Comparison of ENCODE assay signal across 8 mouse cellular contexts in the genomic region with DNA sequence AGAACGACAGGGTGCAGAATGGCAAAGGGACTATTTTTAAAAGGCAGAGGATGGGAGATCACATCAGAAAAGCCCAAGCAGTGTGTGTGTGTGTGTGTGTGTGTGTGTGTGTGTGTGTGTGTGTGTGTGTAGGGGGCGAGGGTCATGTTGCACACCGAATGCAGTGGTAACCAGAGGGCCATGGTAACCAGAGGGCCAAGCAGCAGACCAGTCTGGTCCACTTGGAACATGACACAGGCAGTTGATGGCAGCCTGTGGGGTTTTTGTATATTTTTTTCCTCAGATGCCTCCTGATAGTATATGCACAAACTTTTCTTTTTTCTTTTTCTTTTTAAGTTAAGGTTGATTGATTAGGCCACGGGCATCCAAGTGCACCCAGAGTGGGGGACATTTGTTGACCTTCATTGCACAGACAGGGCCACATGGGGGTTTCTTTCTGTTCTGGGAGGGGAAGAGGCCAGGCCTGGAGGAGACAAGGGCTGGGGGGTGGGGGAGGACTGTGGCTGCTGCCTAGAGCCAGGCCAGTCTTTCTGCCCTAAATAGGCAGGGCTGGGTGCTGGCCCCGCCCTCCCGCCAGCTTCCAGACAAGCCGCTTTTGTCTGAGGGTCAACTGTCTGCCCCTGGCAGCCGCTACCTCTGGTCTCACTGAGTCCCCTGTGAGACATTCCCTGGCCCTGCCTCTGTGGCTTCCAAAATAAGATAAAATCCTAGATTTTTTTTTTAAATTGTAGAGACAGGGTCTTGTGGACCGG. TPM values are rescaled to one million over a fixed set of nuclear protein-coding genes. Genes with fewer than 3 reads are reported as not detected.
DNase-seq lines count a peak whose midpoint lies in the region; ATAC-seq lines count a peak whose summit lies in the region.

No protein-coding gene starts in this region.

- intact Hi-C loops in left cerebral cortex, postnatal 25 days (cut with DNase I), result no loop called here

- H3K4me3 ChIP-seq in kidney, embryonic 16.5 days (ENCODE audit: low read length), result no peak overlapping the region
- no peak overlapping the region for H3K4me3 ChIP-seq in heart, embryonic 12.5 days
- no peak overlapping the region for H3K4me3 ChIP-seq in limb, embryonic 15.5 days

- ATAC-seq in kidney, embryonic 16.5 days (ENCODE audit: low FRiP score, low TSS enrichment), result no peak
- peak; percentile 57 for ATAC-seq in heart, embryonic 12.5 days (ENCODE audit: insufficient number of reproducible peaks, low FRiP score)
- 0 out of 2 replicates have a peak, but pooled peaks have one; percentile 46 for ATAC-seq in limb, embryonic 15.5 days (ENCODE audit: insufficient number of reproducible peaks, low FRiP score, low TSS enrichment, low read depth)

- peaks cover 26% of the 10 kb centered on the region for H3K4me1 ChIP-seq in kidney, embryonic 16.5 days (ENCODE audit: insufficient read depth, low read length)
- H3K4me1 ChIP-seq in heart, embryonic 12.5 days (replicated peaks), result peaks cover 54% of the 10 kb centered on the region
- peaks cover 28% of the 10 kb centered on the region for H3K4me1 ChIP-seq in limb, embryonic 15.5 days

- H3K36me3 ChIP-seq in kidney, embryonic 16.5 days (ENCODE audit: insufficient read depth, low read length), result peaks cover 19% of the 10 kb centered on the region
- peaks cover 55% of the 10 kb centered on the region for H3K36me3 ChIP-seq in heart, embryonic 12.5 days
- peaks cover 43% of the 10 kb centered on the region for H3K36me3 ChIP-seq in limb, embryonic 15.5 days

- no peak overlapping the region for H3K4me2 ChIP-seq in kidney, embryonic 16.5 days (replicated peaks; ENCODE audit: low read depth, low read length)
- peak overlapping the region; percentile 42 for H3K4me2 ChIP-seq in heart, embryonic 12.5 days
- no peak overlapping the region; the same call in 1 of the 2 replicates for H3K4me2 ChIP-seq in limb, embryonic 15.5 days

- H3K9ac ChIP-seq in kidney, embryonic 16.5 days (replicated peaks; ENCODE audit: low read length), result peak overlapping the region; percentile 39; the same call in 1 of the 2 replicates
- peak overlapping the region; percentile 75; the same call in 1 of the 2 replicates for H3K9ac ChIP-seq in heart, embryonic 12.5 days
- H3K9ac ChIP-seq in limb, embryonic 15.5 days, result no peak overlapping the region

- 25% methylated on average over 9 of the region's 9 CpGs for WGBS in kidney, embryonic 16.5 days
- whole genome bisulfite sequencing in heart, embryonic 12.5 days, result 16% methylated on average over 9 of the region's 9 CpGs
- 28% methylated on average over 8 of the region's 9 CpGs for WGBS in limb, embryonic 15.5 days

- DNase-seq in kidney, adult 11 months, result no peak
- peak; percentile 94 for DNase-seq in embryo, embryonic 11 days
- DNase-seq in testis, postnatal 14 days (ENCODE audit: low spot score), result peak; percentile 49
- DNase-seq in left cerebral cortex, postnatal 25 days (ENCODE audit: low spot score in 2 of 2), result no peak
- DNase-seq in cerebellum, adult 8-10 months, result no peak

- H3K27ac ChIP-seq in kidney, embryonic 16.5 days (ENCODE audit: low read length), result peak overlapping the region; percentile 69
- H3K27ac ChIP-seq in heart, embryonic 12.5 days (ENCODE audit: poor library complexity, severe bottlenecking), result peak overlapping the region; percentile 99
- H3K27ac ChIP-seq in limb, embryonic 15.5 days, result peak overlapping the region; percentile 77

- peaks cover 9% of the 10 kb centered on the region for H3K27me3 ChIP-seq in kidney, embryonic 16.5 days (ENCODE audit: insufficient read depth, low read length)
- peaks cover 7% of the 10 kb centered on the region for H3K27me3 ChIP-seq in heart, embryonic 12.5 days (replicated peaks)
- H3K27me3 ChIP-seq in limb, embryonic 15.5 days, result no peaks in the 10 kb centered on the region

- H3K9me3 ChIP-seq in kidney, embryonic 16.5 days (ENCODE audit: low read length), result peaks cover 4% of the 10 kb centered on the region; the same call in 1 of the 2 replicates
- H3K9me3 ChIP-seq in heart, embryonic 12.5 days (replicated peaks), result peaks cover 9% of the 10 kb centered on the region
- H3K9me3 ChIP-seq in limb, embryonic 15.5 days, result no peaks in the 10 kb centered on the region

RNA-seq across cellular contexts. Expression of a gene that starts 4.9 kb away (rescaled TPM):
- polyA plus RNA-seq in kidney, embryonic 16.5 days (2015; fragmentation: Nextera tagmentation; extraction: Ambion mirVana), result 2.0 and 2.1 TPM in 2 replicates
- polyA plus RNA-seq in heart, embryonic 12.5 days (2016; fragmentation: Nextera tagmentation; extraction: Ambion mirVana), result 14.3 and 15.2 TPM in 2 replicates
- 4.0 TPM in 2 replicates for polyA plus RNA-seq in limb, embryonic 15.5 days (2015; fragmentation: Nextera tagmentation; extraction: Ambion mirVana)
- 100 to 1,000 TPM; 176 to 184 TPM for total RNA-seq in left cerebral cortex, postnatal 25 days (2021)

RNA-seq across cellular contexts. Expression of a gene that starts 11.6 kb away (rescaled TPM):
- 7.7 and 10.5 TPM in 2 replicates for polyA plus RNA-seq in kidney, embryonic 16.5 days (2015; fragmentation: Nextera tagmentation; extraction: Ambion mirVana)
- 2.3 and 4.3 TPM in 2 replicates for polyA plus RNA-seq in heart, embryonic 12.5 days (2016; fragmentation: Nextera tagmentation; extraction: Ambion mirVana)
- 11.8 and 15.0 TPM in 2 replicates for polyA plus RNA-seq in limb, embryonic 15.5 days (2015; fragmentation: Nextera tagmentation; extraction: Ambion mirVana)
- total RNA-seq in left cerebral cortex, postnatal 25 days (2021), result 1 to 10 TPM; 2.5 to 4.0 TPM

RNA-seq across cellular contexts. Expression of a gene that starts 26.3 kb away (rescaled TPM):
- polyA plus RNA-seq in kidney, embryonic 16.5 days (2015; fragmentation: Nextera tagmentation; extraction: Ambion mirVana), result 1.9 and 2.6 TPM in 2 replicates
- polyA plus RNA-seq in heart, embryonic 12.5 days (2016; fragmentation: Nextera tagmentation; extraction: Ambion mirVana), result 0.28 and 0.34 TPM in 2 replicates
- 4.0 and 5.1 TPM in 2 replicates for polyA plus RNA-seq in limb, embryonic 15.5 days (2015; fragmentation: Nextera tagmentation; extraction: Ambion mirVana)
- under 1 TPM; 0.14 to 0.16 TPM for total RNA-seq in left cerebral cortex, postnatal 25 days (2021)

RNA-seq across cellular contexts. Expression of a gene that starts 37.3 kb away (rescaled TPM):
- polyA plus RNA-seq in kidney, embryonic 16.5 days (2015; fragmentation: Nextera tagmentation; extraction: Ambion mirVana), result 16.2 and 17.8 TPM in 2 replicates
- 10.8 and 11.8 TPM in 2 replicates for polyA plus RNA-seq in heart, embryonic 12.5 days (2016; fragmentation: Nextera tagmentation; extraction: Ambion mirVana)
- polyA plus RNA-seq in limb, embryonic 15.5 days (2015; fragmentation: Nextera tagmentation; extraction: Ambion mirVana), result 20.5 and 21.9 TPM in 2 replicates
- 1 to 10 TPM; 3.8 to 7.3 TPM for total RNA-seq in left cerebral cortex, postnatal 25 days (2021)

RNA-seq across cellular contexts. Expression of a gene that starts 43.9 kb away (rescaled TPM):
- 145 and 154 TPM in 2 replicates for polyA plus RNA-seq in kidney, embryonic 16.5 days (2015; fragmentation: Nextera tagmentation; extraction: Ambion mirVana)
- 83.6 and 95.0 TPM in 2 replicates for polyA plus RNA-seq in heart, embryonic 12.5 days (2016; fragmentation: Nextera tagmentation; extraction: Ambion mirVana)
- polyA plus RNA-seq in limb, embryonic 15.5 days (2015; fragmentation: Nextera tagmentation; extraction: Ambion mirVana), result 85.8 and 99.4 TPM in 2 replicates
- total RNA-seq in left cerebral cortex, postnatal 25 days (2021), result 1,000 to 10,000 TPM; 1,837 to 1,919 TPM

Comparison
In these comparisons a context has a peak if more than half of its experiments do, and no peak if none do; other contexts are left out.
1. DNase-seq: peak in embryo, embryonic 11 days (single experiment) and testis, postnatal 14 days (single experiment); none in kidney, adult 11 months (single experiment), left cerebral cortex, postnatal 25 days (0 of 2) and cerebellum, adult 8-10 months (single experiment).
2. Peak in every context shown above with its lines, with median percentiles within 50 percentile points of each other: H3K27ac ChIP-seq.